Mouse (Mus musculus) monocyte, adult 5-6 weeks (primary cell): ENCODE results near the gene Mbnl1. TPM values are rescaled to one million over a fixed set of nuclear protein-coding genes. Genes with fewer than 3 reads are reported as not detected.

Source experiments
- ATAC-seq: fragments of 153-309, 156-312 bp; replicated peaks from 2 replicates; pipeline ENCODE4 v1.8.0; 2017; ENCODE audit warnings: mild to moderate bottlenecking; ENCODE audit not compliant: low TSS enrichment, insufficient number of reproducible peaks, severe bottlenecking, poor library complexity, low FRiP score
- total RNA-seq: library from RNA; stranded (forward); fragments of 200-1000, 200-491, 200-594 nt; gene quantifications from 3 replicates; pipeline ENCODE4 v1.2.3, GENCODE M21; 2017

Mbnl1 gene
- total RNA-seq, 1 experiment from 2014 or later = 804 TPM

GRCm38 (mm10) chr3:60511197-60511596, 38.6 kb downstream of the Mbnl1 start:
- peak; percentile 61; the same call in 1 of the 2 replicates for ATAC-seq

- ATAC-seq = no peak
Measured at GRCm38 (mm10) chr3:60513337-60513736, 40.7 kb downstream of the Mbnl1 start.

GRCm38 (mm10) chr3:60513746-60514145, 41.1 kb downstream of the Mbnl1 start:
- ATAC-seq = no peak

GRCm38 (mm10) chr3:60515430-60515829, 42.8 kb downstream of the Mbnl1 start:
- no peak for ATAC-seq

- peak; percentile 91 for ATAC-seq
Measured at GRCm38 (mm10) chr3:60516054-60516674, 43.5 kb downstream of the Mbnl1 start.

- no peak for ATAC-seq
Measured at GRCm38 (mm10) chr3:60517234-60517787, 44.7 kb downstream of the Mbnl1 start.

GRCm38 (mm10) chr3:60519337-60519736, 46.7 kb downstream of the Mbnl1 start:
- no peak for ATAC-seq

- ATAC-seq = no peak
Measured at GRCm38 (mm10) chr3:60524127-60524526, 51.5 kb downstream of the Mbnl1 start.

GRCm38 (mm10) chr3:60531286-60531685, 58.7 kb downstream of the Mbnl1 start:
- ATAC-seq = no peak

GRCm38 (mm10) chr3:60531826-60532225, 59.2 kb downstream of the Mbnl1 start:
- ATAC-seq = no peak

GRCm38 (mm10) chr3:60535224-60535623, 62.6 kb downstream of the Mbnl1 start:
- ATAC-seq = no peak

- ATAC-seq = peak; percentile 86
Measured at GRCm38 (mm10) chr3:60537063-60537462, 64.4 kb downstream of the Mbnl1 start.

GRCm38 (mm10) chr3:60538214-60538971, 65.8 kb downstream of the Mbnl1 start:
- no peak for ATAC-seq

GRCm38 (mm10) chr3:60541121-60541520, 68.5 kb downstream of the Mbnl1 start:
- no peak for ATAC-seq

- ATAC-seq = no peak
Measured at GRCm38 (mm10) chr3:60546196-60546595, 73.6 kb downstream of the Mbnl1 start.

- no peak for ATAC-seq
Measured at GRCm38 (mm10) chr3:60546904-60547303, 74.3 kb downstream of the Mbnl1 start.

- ATAC-seq = no peak
Measured at GRCm38 (mm10) chr3:60550492-60550891, 77.9 kb downstream of the Mbnl1 start.

- no peak for ATAC-seq
Measured at GRCm38 (mm10) chr3:60551650-60552049, 79.0 kb downstream of the Mbnl1 start.

- ATAC-seq = no peak
Measured at GRCm38 (mm10) chr3:60553011-60553410, 80.4 kb downstream of the Mbnl1 start.

GRCm38 (mm10) chr3:60556596-60556995, 84.0 kb downstream of the Mbnl1 start:
- no peak for ATAC-seq
